Mouse (Mus musculus) kidney, adult 11 months (tissue): ENCODE measurements around the gene Mrps27.

Source experiments
- DNase-seq: peaks from one replicate; pipeline ENCODE4 v3.0.0; 2022

Mrps27 gene

GRCm38 (mm10) chr13:99393128-99393527 lies 48.5 kb downstream of the Mrps27 start:
- DNase-seq: no peak

- peak; percentile 16 for DNase-seq
These were observed 50.1 kb downstream of the Mrps27 start for GRCm38 (mm10) chr13:99394694-99395093.

- no peak for DNase-seq
These were observed 50.9 kb downstream of the Mrps27 start for GRCm38 (mm10) chr13:99395531-99395930.

- no peak for DNase-seq
These were observed 52.6 kb downstream of the Mrps27 start for GRCm38 (mm10) chr13:99397228-99397627.

- no peak for DNase-seq
These were observed 53.6 kb downstream of the Mrps27 start for GRCm38 (mm10) chr13:99398149-99398701.

- no peak for DNase-seq
These were observed 54.8 kb downstream of the Mrps27 start for GRCm38 (mm10) chr13:99399373-99399772.

GRCm38 (mm10) chr13:99409216-99409615 lies 64.6 kb downstream of the Mrps27 start:
- DNase-seq: no peak

- no peak for DNase-seq
These were observed 66.3 kb downstream of the Mrps27 start for GRCm38 (mm10) chr13:99410611-99411515.

- no peak for DNase-seq
These were observed 67.2 kb downstream of the Mrps27 start for GRCm38 (mm10) chr13:99411761-99412160.

- peak; percentile 48 for DNase-seq
These were observed 68.0 kb downstream of the Mrps27 start for GRCm38 (mm10) chr13:99412477-99413080.

GRCm38 (mm10) chr13:99413481-99414351 lies 69.1 kb downstream of the Mrps27 start:
- no peak for DNase-seq

- no peak for DNase-seq
These were observed 69.8 kb downstream of the Mrps27 start for GRCm38 (mm10) chr13:99414352-99414742.

- no peak for DNase-seq
These were observed 72.0 kb downstream of the Mrps27 start for GRCm38 (mm10) chr13:99416601-99417000.

- no peak for DNase-seq
These were observed 79.0 kb downstream of the Mrps27 start for GRCm38 (mm10) chr13:99423581-99423980.

- DNase-seq: no peak
These were observed 88.8 kb downstream of the Mrps27 start for GRCm38 (mm10) chr13:99433068-99434008.

- DNase-seq: no peak
These were observed 89.9 kb downstream of the Mrps27 start for GRCm38 (mm10) chr13:99434494-99434893.

GRCm38 (mm10) chr13:99437051-99437450 lies 92.5 kb downstream of the Mrps27 start:
- no peak for DNase-seq

- DNase-seq: no peak
These were observed 94.8 kb downstream of the Mrps27 start for GRCm38 (mm10) chr13:99439357-99439756.

- DNase-seq: no peak
These were observed 95.6 kb downstream of the Mrps27 start for GRCm38 (mm10) chr13:99440228-99440627.

- DNase-seq: no peak
These were observed 97.3 kb downstream of the Mrps27 start for GRCm38 (mm10) chr13:99441700-99442433.
